Mouse (Mus musculus): ENCODE data around the gene Surf2. TPM values are rescaled to one million over a fixed set of nuclear protein-coding genes. Genes with fewer than 3 reads are reported as not detected.

Gene Surf2
- polyA plus RNA-seq, 1 experiment from 2014 or later = 58.4 TPM

DNA sequence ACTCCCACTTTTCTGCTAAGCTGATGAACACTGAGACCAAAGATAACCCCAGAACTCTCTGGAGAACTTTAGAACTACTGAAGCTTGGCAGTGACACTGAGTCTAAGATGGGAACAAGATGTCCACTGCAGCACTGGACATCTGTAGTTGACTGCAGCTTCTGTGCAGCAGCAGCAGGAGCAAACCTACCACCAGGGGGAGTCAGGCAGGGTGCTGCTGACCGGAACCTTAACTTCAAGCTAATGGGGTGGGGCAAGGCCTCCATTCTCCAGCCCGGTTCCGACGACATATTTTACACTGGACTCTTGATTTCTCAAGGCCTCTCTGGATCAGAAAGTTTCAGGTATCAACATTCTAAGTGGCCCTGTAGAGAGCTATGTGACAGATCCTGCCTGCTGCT lies 9.1 kb upstream of the Surf2 start:
- Histone ChIP-seq H3K9ac (no peak overlapping the region), H3K4me2 (no peak overlapping the region), H3K4me1 (peaks cover 43% of the 10 kb centered on the region), H3K27me3 (replicated peaks) (no peaks in the 10 kb centered on the region), H3K9me3 (no peaks in the 10 kb centered on the region), H3K36me3 (replicated peaks) (peaks cover 26% of the 10 kb centered on the region; the same call in 1 of the 2 replicates), H3K4me3 (no peak overlapping the region), H3K27ac (no peak overlapping the region)
- WGBS = 64% methylated on average over 4 of the region's 4 CpGs
- no peak for ATAC-seq (replicated peaks)

DNA sequence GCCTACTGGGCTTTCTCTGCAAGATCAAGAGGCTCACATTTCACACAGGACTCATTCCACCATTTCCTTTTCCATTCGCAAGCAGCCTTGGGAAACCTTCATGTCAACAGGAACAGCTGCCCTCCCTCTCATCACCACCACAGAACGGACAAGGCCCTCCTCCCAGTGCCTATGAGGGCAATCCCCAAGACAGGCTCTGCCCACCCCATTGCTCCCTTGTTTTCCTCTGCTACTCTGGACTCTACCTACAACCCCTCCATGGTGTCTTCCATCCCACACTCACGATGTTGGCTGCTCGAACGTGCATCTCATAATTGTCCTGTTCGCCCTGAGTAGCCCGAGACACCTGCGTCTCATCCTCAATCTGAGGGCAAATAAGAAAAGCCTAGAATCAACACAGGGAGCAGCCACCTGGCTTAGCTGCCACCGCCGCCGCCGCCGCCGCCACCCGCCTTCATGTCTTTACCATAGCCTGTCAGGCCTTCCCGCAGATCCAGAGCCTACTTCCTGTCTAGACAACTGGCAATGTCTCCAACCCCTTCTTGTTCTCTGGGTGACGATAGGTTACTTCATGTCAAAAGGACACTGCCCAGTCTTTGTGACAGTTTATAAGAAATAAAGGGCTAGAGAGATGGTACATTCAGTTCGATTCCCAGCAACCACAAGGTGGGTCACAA lies 7.3 kb upstream of the Surf2 start:
- Histone ChIP-seq H3K27me3 (replicated peaks) (no peaks in the 10 kb centered on the region), H3K9ac (peak overlapping the region; percentile 38), H3K9me3 (no peaks in the 10 kb centered on the region), H3K4me1 (peaks cover 41% of the 10 kb centered on the region), H3K36me3 (replicated peaks) (peaks cover 43% of the 10 kb centered on the region), H3K27ac (no peak overlapping the region), H3K4me3 (peak overlapping the region; percentile 76), H3K4me2 (peak overlapping the region; percentile 99)
- no peak for ATAC-seq (replicated peaks)
- 92% methylated on average over 18 of the region's 18 CpGs for WGBS

DNA sequence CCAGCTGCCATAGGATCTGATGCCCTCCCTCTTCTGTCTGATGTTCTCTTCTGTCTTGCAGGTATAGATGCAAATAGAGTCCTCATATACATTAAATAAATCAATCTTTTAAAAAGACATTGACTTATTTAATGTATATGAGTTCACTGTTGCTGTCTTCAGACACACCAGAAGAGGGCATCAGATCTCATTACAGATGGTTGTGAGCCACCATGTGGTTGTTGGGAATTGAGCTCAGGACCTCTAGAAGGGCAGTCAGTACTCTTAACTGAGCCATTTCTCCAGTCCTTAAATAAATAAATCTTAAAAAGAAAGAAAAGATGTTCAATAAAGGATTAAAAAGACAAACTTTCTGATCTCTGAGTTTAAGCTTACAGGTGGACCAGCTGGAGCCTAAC lies 6.8 kb upstream of the Surf2 start:
- peaks cover 48% of the 10 kb centered on the region for H3K36me3 ChIP-seq (replicated peaks)
- H3K4me2 ChIP-seq = peak overlapping the region; percentile 99
- H3K27ac ChIP-seq = no peak overlapping the region
- H3K27me3 ChIP-seq (replicated peaks) = no peaks in the 10 kb centered on the region
- H3K9me3 ChIP-seq = no peaks in the 10 kb centered on the region
- H3K4me3 ChIP-seq = peak overlapping the region; percentile 76
- H3K4me1 ChIP-seq = peaks cover 38% of the 10 kb centered on the region
- peak overlapping the region; percentile 76 for H3K9ac ChIP-seq
- ATAC-seq (replicated peaks) = no peak

DNA sequence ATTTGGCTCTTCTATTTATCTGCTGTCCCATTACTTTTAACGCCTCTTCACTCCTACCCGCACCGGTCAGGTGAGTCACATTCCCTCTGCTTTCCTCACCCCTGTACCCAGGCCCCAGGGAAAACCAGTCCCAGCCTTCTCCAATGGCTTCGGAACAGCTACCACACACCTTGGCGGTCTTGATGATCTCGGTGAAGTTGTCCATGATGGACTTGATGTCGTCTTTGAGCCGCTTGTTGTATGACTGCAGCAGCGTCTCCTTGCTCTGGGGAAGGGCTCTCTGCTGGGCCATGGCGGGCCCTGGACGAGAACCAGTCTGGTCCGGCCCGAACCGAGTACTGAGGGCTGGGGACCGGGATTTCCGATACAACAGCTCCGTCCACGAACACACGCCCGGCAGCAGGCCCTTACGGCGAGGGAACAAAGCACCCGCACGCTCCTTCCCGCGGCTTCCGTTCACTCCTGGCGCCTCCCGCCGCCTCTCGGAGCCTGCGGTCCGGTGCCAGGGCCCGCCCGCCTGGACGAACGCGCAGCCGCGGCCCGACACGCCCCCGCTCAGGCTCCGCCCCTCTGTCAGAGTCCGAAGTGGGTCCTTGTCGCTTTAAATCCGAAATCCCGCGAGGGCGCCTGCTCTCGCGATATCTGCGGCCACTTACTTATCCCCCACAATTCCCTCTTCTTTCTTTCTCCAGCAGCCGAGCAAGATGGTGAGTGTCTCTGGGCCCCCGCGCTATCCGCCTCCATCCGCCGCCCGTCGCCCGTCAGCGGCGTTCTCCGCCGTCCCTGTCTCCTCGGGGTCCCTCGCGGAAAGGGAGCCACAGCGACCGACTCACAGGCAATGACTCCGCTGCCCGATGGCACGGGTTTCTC lies 5.8 kb upstream of the Surf2 start, which contains the start of the genes Med22 and Rpl7a:
TSS of gene Med22 (minus strand) at position 554 of the 870 bp plus-strand sequence.
TSS of gene Rpl7a (plus strand) at position 641 of the 870 bp plus-strand sequence.
- peak; percentile 95 for ATAC-seq (replicated peaks)
- WGBS = under 1% methylated on average over 70 of the region's 74 CpGs
- H3K36me3 ChIP-seq (replicated peaks) = peaks cover 48% of the 10 kb centered on the region
- H3K9me3 ChIP-seq = no peaks in the 10 kb centered on the region
- peak within 1 kb of the TSS; percentile 99 for H3K4me2 ChIP-seq
- H3K27me3 ChIP-seq (replicated peaks) = no peaks in the 10 kb centered on the region
- H3K9ac ChIP-seq = peak within 1 kb of the TSS; percentile 81
- peaks cover 46% of the 10 kb centered on the region for H3K4me1 ChIP-seq
- H3K4me3 ChIP-seq = peak within 1 kb of the TSS; percentile 76
- peak within 1 kb of the TSS; percentile 91 for H3K27ac ChIP-seq

DNA sequence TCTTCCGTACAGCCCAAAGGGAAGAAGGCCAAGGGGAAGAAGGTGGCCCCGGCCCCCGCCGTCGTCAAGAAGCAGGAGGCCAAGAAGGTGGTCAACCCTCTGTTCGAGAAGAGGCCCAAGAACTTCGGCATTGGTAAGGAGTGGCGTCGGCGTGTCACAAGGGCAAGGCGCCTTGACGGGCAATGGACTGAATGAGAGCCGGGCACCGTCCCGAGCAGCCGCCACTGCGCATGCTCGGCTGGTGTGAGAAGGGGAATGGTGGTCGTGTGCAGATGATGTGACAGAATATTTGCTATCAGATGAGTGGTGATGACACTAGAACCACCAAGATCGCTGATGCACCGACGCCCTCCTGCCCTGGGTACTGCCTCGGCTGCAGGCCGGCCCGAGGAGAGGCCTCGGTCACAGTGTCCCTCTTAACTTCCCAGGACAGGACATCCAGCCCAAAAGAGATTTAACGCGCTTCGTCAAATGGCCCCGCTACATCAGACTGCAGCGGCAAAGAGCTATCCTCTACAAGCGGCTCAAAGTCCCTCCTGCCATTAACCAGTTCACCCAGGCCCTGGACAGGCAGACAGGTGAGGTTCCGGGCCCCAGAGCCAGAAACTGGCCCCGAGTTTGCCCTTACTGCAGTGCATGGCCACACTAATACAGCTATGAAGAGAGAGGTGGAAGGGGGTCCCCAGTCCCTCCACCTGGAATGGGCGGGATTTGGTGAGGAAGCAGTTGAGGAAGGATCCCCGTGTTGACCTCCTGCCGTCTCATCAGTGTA lies 5.0 kb upstream of the Surf2 start:
- peaks cover 52% of the 10 kb centered on the region for H3K4me1 ChIP-seq
- H3K27ac ChIP-seq = peak overlapping the region; percentile 91
- peak; percentile 69 for ATAC-seq (replicated peaks)
- no peaks in the 10 kb centered on the region for H3K9me3 ChIP-seq
- peak overlapping the region; percentile 81 for H3K9ac ChIP-seq
- H3K36me3 ChIP-seq (replicated peaks) = peaks cover 41% of the 10 kb centered on the region
- WGBS = 2% methylated on average over 37 of the region's 37 CpGs
- peak overlapping the region; percentile 99 for H3K4me2 ChIP-seq
- H3K4me3 ChIP-seq = peak overlapping the region; percentile 76
- H3K27me3 ChIP-seq (replicated peaks) = no peaks in the 10 kb centered on the region

DNA sequence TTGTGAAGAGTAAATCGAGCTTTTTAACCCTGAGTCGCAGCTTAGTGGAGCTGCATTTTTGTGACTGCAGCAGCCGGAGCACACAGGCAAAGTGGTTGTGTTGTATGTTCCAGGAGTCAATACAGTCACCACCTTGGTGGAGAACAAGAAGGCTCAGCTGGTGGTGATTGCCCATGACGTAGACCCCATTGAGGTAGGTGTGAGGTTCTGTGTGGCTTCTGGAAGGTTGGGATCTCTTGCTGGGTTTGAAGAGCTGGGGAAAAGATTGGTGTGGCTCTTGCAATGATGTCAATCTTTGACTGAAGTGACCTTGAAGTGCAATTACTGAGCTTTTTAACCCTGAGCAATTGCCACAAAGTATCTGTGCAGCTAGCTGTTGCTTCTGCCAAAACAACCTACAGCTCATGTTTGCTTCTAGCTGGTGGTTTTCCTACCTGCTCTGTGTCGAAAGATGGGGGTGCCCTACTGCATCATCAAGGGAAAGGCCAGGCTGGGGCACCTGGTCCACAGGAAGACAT lies 3.9 kb upstream of the Surf2 start:
- H3K27ac ChIP-seq = no peak overlapping the region
- peaks cover 58% of the 10 kb centered on the region for H3K4me1 ChIP-seq
- no peaks in the 10 kb centered on the region for H3K27me3 ChIP-seq (replicated peaks)
- peak overlapping the region; percentile 81 for H3K9ac ChIP-seq
- peak overlapping the region; percentile 76 for H3K4me3 ChIP-seq
- peak overlapping the region; percentile 99 for H3K4me2 ChIP-seq
- peaks cover 34% of the 10 kb centered on the region for H3K36me3 ChIP-seq (replicated peaks)
- no peak for ATAC-seq (replicated peaks)
- WGBS = 70% methylated on average over 5 of the region's 5 CpGs
- no peaks in the 10 kb centered on the region for H3K9me3 ChIP-seq

DNA sequence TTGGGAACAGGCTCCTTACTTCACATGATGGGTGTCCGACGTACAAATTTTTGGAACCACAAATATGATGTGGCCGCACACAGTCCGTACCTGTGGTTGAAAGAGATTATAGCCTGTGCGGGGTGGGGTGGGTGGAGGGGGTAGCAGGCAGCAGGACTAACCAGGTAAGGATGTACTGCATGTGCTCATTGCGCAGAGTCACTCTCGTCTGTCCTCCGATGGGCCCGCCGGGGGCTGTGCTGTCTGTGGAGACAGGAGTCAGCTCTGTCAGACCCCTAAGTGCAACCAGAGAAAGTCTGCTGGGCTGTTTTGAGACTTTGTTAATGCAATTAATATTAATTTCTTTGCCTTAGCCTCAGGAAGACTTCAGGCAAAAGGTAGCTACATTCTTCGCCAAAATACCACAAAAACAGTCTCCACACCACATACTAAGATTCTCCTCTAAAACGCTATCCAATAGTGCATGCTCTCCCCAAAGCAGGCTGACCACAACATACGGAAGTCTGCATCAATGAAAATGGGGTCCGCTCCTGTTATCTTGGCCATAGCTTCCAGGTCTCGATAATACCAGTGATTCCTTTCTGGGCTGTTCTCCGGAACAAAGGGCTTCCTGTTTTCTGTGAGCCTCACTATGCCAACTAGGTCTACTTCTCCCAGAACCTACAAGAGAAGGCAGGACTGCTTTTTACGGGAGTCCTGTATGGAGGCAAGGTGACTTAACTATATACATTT lies 2.6 kb upstream of the Surf2 start:
- no peak overlapping the region for H3K27ac ChIP-seq
- no peak for ATAC-seq (replicated peaks)
- no peaks in the 10 kb centered on the region for H3K27me3 ChIP-seq (replicated peaks)
- no peaks in the 10 kb centered on the region for H3K9me3 ChIP-seq
- H3K4me2 ChIP-seq = no peak overlapping the region
- WGBS = 87% methylated on average over 17 of the region's 17 CpGs
- H3K9ac ChIP-seq = no peak overlapping the region
- H3K36me3 ChIP-seq (replicated peaks) = peaks cover 28% of the 10 kb centered on the region
- H3K4me3 ChIP-seq = no peak overlapping the region
- peaks cover 59% of the 10 kb centered on the region for H3K4me1 ChIP-seq

DNA sequence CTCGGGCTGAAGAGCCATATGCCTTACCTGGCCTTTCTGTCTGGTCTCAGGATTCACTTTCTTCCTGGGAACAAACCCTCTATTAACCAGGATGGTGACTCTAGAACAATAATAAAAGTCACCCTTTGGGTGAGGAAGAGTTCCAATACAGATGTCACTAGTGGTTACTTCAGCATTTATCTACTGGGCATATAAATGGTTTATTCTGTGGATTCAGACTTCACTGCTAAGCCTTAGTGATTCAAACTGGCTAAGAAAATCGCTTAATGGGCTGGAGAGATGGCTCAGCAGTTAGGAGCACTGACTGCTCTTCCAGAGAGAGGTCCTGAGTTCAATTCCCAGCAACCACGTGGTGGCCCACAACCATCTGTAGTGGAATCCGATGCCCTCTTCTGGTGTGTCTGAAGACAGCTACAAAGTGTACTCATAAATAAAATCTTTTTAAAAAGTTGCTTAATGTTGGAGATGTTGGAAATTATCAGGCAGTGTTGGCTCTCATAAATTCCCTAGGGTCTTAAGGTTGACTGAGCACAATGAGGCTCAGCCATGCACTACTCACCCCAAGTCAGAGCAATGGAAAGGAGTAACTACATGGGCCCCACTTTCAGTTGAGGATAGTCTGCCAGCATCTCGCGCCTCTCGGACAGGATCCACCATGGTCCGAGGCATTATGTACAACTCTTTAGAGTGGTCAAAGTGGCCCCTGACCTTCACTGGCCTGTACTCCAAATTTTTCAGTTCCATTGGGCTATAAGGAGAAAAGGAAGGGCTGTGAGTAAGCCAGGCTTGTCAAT lies 1.8 kb upstream of the Surf2 start:
- Histone ChIP-seq H3K9me3 (no peaks in the 10 kb centered on the region), H3K9ac (no peak overlapping the region), H3K4me1 (peaks cover 52% of the 10 kb centered on the region), H3K4me3 (peak overlapping the region; percentile 74; the same call in 1 of the 2 replicates), H3K4me2 (no peak overlapping the region), H3K27me3 (replicated peaks) (no peaks in the 10 kb centered on the region), H3K27ac (no peak overlapping the region), H3K36me3 (replicated peaks) (peaks cover 36% of the 10 kb centered on the region)
- ATAC-seq (replicated peaks) = no peak
- 63% methylated on average over 8 of the region's 8 CpGs for WGBS

DNA sequence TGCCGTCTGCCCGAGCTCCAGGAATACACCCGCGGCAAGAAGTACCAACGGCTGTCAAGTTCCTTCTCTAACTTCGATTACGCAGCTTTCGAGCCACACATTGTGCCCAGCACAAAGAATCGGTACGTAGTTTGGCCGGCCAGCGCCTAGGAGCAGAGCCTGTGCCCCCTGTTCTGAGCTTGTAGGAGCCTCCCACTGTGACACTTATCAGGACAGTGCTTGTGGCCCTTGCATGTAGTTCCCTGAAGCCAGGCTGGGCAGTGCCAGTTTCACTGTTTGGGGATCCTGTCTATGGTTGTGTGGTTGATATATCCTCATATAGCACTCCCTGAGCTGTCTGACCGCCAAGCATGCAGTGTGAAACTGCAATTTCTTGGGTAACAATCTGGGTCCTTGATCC lies 571 bp downstream of the Surf2 start:
- H3K4me1 ChIP-seq = peaks cover 44% of the 10 kb centered on the region
- 3% methylated on average over 13 of the region's 13 CpGs for WGBS
- H3K27ac ChIP-seq = peak overlapping the region; percentile 84
- peak overlapping the region; percentile 71 for H3K9ac ChIP-seq
- peaks cover 57% of the 10 kb centered on the region for H3K36me3 ChIP-seq (replicated peaks)
- no peaks in the 10 kb centered on the region for H3K27me3 ChIP-seq (replicated peaks)
- peak; percentile 24; the same call in 1 of the 2 replicates for ATAC-seq (replicated peaks)
- H3K4me3 ChIP-seq = peak overlapping the region; percentile 74
- H3K4me2 ChIP-seq = peak overlapping the region; percentile 93
- H3K9me3 ChIP-seq = no peaks in the 10 kb centered on the region

DNA sequence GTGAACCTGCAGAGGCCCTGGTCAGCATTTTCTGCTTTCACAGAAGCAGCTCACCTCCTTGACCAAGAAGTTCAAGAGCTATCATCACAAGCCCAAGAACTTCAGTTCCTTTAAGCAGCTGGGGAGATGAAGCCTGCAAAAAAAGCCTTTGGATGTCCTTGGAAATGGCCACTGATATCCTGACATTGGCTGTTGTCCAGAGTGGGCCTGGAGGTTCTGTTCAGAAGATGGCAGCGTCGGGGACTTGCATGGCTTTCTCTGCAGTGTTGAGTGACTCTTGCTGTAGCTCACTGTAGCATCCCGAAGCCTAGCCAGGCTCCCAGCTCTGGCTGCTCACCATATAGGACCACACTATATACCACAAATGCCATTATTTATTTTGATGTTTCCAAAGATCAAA lies 3.5 kb downstream of the Surf2 start:
- Histone ChIP-seq H3K4me2 (no peak overlapping the region), H3K9ac (no peak overlapping the region), H3K27ac (no peak overlapping the region), H3K27me3 (replicated peaks) (no peaks in the 10 kb centered on the region), H3K36me3 (replicated peaks) (peaks cover 60% of the 10 kb centered on the region), H3K4me3 (no peak overlapping the region), H3K4me1 (peaks cover 32% of the 10 kb centered on the region), H3K9me3 (no peaks in the 10 kb centered on the region)
- 95% methylated on average over 3 of the region's 3 CpGs for WGBS
- ATAC-seq (replicated peaks) = no peak
